8 mouse cellular contexts compared by ENCODE assay signal in the genomic region with DNA sequence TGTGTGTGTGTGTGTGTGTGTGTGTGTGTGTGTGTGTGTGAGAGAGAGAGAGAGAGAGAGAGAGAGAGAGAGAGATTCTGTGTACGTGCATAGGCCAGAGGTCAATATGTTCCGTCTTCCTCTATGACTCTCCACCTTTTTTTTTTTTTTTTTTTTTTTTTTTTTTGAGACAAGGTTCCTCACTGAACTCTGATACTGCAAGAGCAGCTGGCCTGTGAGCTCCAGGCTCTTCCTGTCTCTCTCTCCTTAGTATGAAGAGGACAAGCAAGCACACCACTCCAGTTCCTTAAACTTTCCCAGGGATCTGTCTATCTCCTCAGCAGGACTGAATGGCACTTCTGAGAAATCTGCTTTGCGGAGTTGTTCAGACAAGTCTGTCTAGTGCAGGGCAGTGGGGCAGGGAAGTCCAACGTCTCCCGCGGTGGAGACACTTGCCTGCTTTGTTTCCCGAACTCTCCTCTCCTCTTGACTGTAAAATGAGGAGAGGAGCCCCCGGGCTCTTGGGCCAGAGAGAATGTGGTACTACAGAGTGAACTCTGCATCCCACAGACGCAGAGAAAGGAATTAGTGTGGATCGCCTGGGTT. TPM values are rescaled to one million over a fixed set of nuclear protein-coding genes. Genes with fewer than 3 reads are reported as not detected.
A peak's percentile ranks its signal among the peaks of the same experiment; 100 is the strongest.
DNase-seq lines count a peak whose midpoint lies in the region; ATAC-seq and TF ChIP-seq lines count a peak whose summit lies in the region.

No protein-coding gene starts in this region.

- peak overlapping the region; percentile 54 for H3K4me3 ChIP-seq in kidney, embryonic 16.5 days (ENCODE audit: low read length)
- peak overlapping the region; percentile 34 for H3K4me3 ChIP-seq in midbrain, postnatal 0 days (ENCODE audit: low read depth, low read length)

- peak overlapping the region; percentile 76 for H3K4me2 ChIP-seq in kidney, embryonic 16.5 days (replicated peaks; ENCODE audit: low read depth, low read length)
- H3K4me2 ChIP-seq in midbrain, postnatal 0 days (ENCODE audit: low read depth, low read length, poor library complexity, severe bottlenecking) = peak overlapping the region; percentile 62

- TF ChIP-seq CTCF in midbrain, postnatal 0 days (IDR thresholded peaks at IDR 0.05) = no peak

- peak overlapping the region; percentile 68 for H3K9ac ChIP-seq in kidney, embryonic 16.5 days (replicated peaks; ENCODE audit: low read length)
- H3K9ac ChIP-seq in midbrain, postnatal 0 days (replicated peaks; ENCODE audit: low read length, poor library complexity, severe bottlenecking) = no peak overlapping the region

- DNase-seq in kidney, adult 8-10 months = no peak
- DNase-seq in c-Kit-positive CD71-positive TER-119-positive erythroid progenitor cells, embryonic 14.5 days (ENCODE audit: low spot score) = peak; percentile 51
- DNase-seq in induced T-regulatory cell, adult 2 months (ENCODE audit: low read depth) = peak; percentile 63
- no peak for DNase-seq in midbrain, postnatal 0 days (ENCODE audit: low spot score)
- DNase-seq in adrenal gland, postnatal 10 days = no peak
- no peak for DNase-seq in thymus, adult 18-20 months
- no peak for DNase-seq in cerebellum, postnatal 36 days

- H3K27me3 ChIP-seq in kidney, embryonic 16.5 days (ENCODE audit: insufficient read depth, low read length) = no peaks in the 10 kb centered on the region
- H3K27me3 ChIP-seq in midbrain, postnatal 0 days (ENCODE audit: insufficient read depth, low read length) = peaks cover 12% of the 10 kb centered on the region; the same call in 1 of the 2 replicates

- H3K36me3 ChIP-seq in kidney, embryonic 16.5 days (ENCODE audit: insufficient read depth, low read length) = no peaks in the 10 kb centered on the region
- H3K36me3 ChIP-seq in midbrain, postnatal 0 days (ENCODE audit: insufficient read depth, low read length) = no peaks in the 10 kb centered on the region

- 1% methylated on average over 8 of the region's 10 CpGs for WGBS in kidney, embryonic 16.5 days
- WGBS in midbrain, postnatal 0 days = 9% methylated on average over 10 of the region's 10 CpGs

- H3K27ac ChIP-seq in kidney, embryonic 16.5 days (ENCODE audit: low read length) = peak overlapping the region; percentile 85
- no peak overlapping the region for H3K27ac ChIP-seq in midbrain, postnatal 0 days (ENCODE audit: low read depth, low read length)

- H3K9me3 ChIP-seq in kidney, embryonic 16.5 days (ENCODE audit: low read length) = no peaks in the 10 kb centered on the region
- no peaks in the 10 kb centered on the region for H3K9me3 ChIP-seq in midbrain, postnatal 0 days (ENCODE audit: low read length)

- no peak for ATAC-seq in kidney, embryonic 16.5 days (ENCODE audit: low FRiP score, low TSS enrichment)
- ATAC-seq in midbrain, postnatal 0 days (ENCODE audit: low FRiP score) = no peak

- H3K4me1 ChIP-seq in kidney, embryonic 16.5 days (ENCODE audit: insufficient read depth, low read length) = peaks cover 32% of the 10 kb centered on the region
- H3K4me1 ChIP-seq in midbrain, postnatal 0 days (ENCODE audit: insufficient read depth, low read length) = peaks cover 2% of the 10 kb centered on the region; the same call in 1 of the 2 replicates

RNA-seq across cellular contexts. Expression of a gene that starts 0.7 kb away (rescaled TPM):
- polyA plus RNA-seq in kidney, embryonic 16.5 days (2015; fragmentation: Nextera tagmentation; extraction: Ambion mirVana) = 213 and 219 TPM in 2 replicates
- total RNA-seq in midbrain, postnatal 0 days (2014; rRNA removed) = 18.2 and 22.6 TPM in 2 replicates
- 9.6 and 9.9 TPM in 2 replicates for polyA plus RNA-seq in midbrain, postnatal 0 days (2015; fragmentation: Nextera tagmentation; extraction: Ambion mirVana)
- total RNA-seq in adrenal gland, postnatal 10 days (2021) = 100 to 1,000 TPM; 144 to 176 TPM

RNA-seq across cellular contexts. Expression of a gene that starts 26.0 kb away (rescaled TPM):
- polyA plus RNA-seq in kidney, embryonic 16.5 days (2015; fragmentation: Nextera tagmentation; extraction: Ambion mirVana) = 3.3 and 5.8 TPM in 2 replicates
- total RNA-seq in midbrain, postnatal 0 days (2014; rRNA removed) = 9.8 and 11.2 TPM in 2 replicates
- polyA plus RNA-seq in midbrain, postnatal 0 days (2015; fragmentation: Nextera tagmentation; extraction: Ambion mirVana) = 8.0 and 9.1 TPM in 2 replicates
- total RNA-seq in adrenal gland, postnatal 10 days (2021) = 10 to 100 TPM; 24.0 to 59.0 TPM

RNA-seq across cellular contexts. Expression of a gene that starts 45.4 kb away (rescaled TPM):
- polyA plus RNA-seq in kidney, embryonic 16.5 days (2015; fragmentation: Nextera tagmentation; extraction: Ambion mirVana) = 35.8 and 45.8 TPM in 2 replicates
- total RNA-seq in midbrain, postnatal 0 days (2014; rRNA removed) = 1.6 and 4.1 TPM in 2 replicates
- polyA plus RNA-seq in midbrain, postnatal 0 days (2015; fragmentation: Nextera tagmentation; extraction: Ambion mirVana) = 1.4 and 2.1 TPM in 2 replicates
- total RNA-seq in adrenal gland, postnatal 10 days (2021) = 1 to 10 TPM; 8.2 to 9.8 TPM

RNA-seq across cellular contexts. Expression of a gene that starts 58.7 kb away (rescaled TPM):
- polyA plus RNA-seq in kidney, embryonic 16.5 days (2015; fragmentation: Nextera tagmentation; extraction: Ambion mirVana) = 0.94 and 1.2 TPM in 2 replicates
- total RNA-seq in midbrain, postnatal 0 days (2014; rRNA removed) = 17.7 and 21.1 TPM in 2 replicates
- polyA plus RNA-seq in midbrain, postnatal 0 days (2015; fragmentation: Nextera tagmentation; extraction: Ambion mirVana) = 8.5 and 9.2 TPM in 2 replicates
- under 1 TPM in 1 of 2 experiments, not detected in 1; 0.18 TPM for total RNA-seq in adrenal gland, postnatal 10 days (2021)

Comparison
In these comparisons a context has a peak if more than half of its experiments do, and no peak if none do; other contexts are left out.
1. DNase-seq: peak in c-Kit-positive CD71-positive TER-119-positive erythroid progenitor cells, embryonic 14.5 days (single experiment) and induced T-regulatory cell, adult 2 months (single experiment); none in kidney, adult 8-10 months (0 of 2), midbrain, postnatal 0 days (single experiment), adrenal gland, postnatal 10 days (single experiment), thymus, adult 18-20 months (0 of 2) and cerebellum, postnatal 36 days (0 of 2).